Mouse (Mus musculus): ENCODE measurements at regions not wholly inside any gene's neighbourhood (a gene's known extent, or its start where the extent isn't known, plus 50 kb on each side); places are given as distances from the start of the nearest gene placed in this dataset.

- Histone ChIP-seq H3K27ac (ENCODE audit: control insufficient read depth, low read depth, low read length) (no peak overlapping the region), H3K4me3 (ENCODE audit: control insufficient read depth in 1 of 2, insufficient read depth in 1 of 2, low read depth in 2 of 2, low read length in 2 of 2) (no peak overlapping the region), H3K9ac (ENCODE audit: control insufficient read depth, low read depth, low read length, poor library complexity, severe bottlenecking) (no peak overlapping the region), H3K4me1 (ENCODE audit: control insufficient read depth in 1 of 2, insufficient read depth in 2 of 2, low read length in 2 of 2) (no peaks in the 10 kb centered on the region), H3K9me3 (replicated peaks; ENCODE audit: insufficient read depth, low read length) (no peaks in the 10 kb centered on the region), H3K27me3 (ENCODE audit: control insufficient read depth in 1 of 2, insufficient read depth in 2 of 2, low read length in 2 of 2) (no peaks in the 10 kb centered on the region), H3K79me2 (ENCODE audit: control insufficient read depth, insufficient read depth, low read length, poor library complexity) (no peaks in the 10 kb centered on the region), H3K36me3 (ENCODE audit: control insufficient read depth in 1 of 2, insufficient read depth in 2 of 2, low read length in 2 of 2) (no peaks in the 10 kb centered on the region)
- no peak for DNase-seq (ENCODE audit: low read depth, low spot score)
- no peak for TF ChIP-seq MXI1 (IDR thresholded peaks at IDR 0.05; ENCODE audit: low read depth, low read length)
- TF ChIP-seq SIN3A (IDR thresholded peaks at IDR 0.05; ENCODE audit: low read length) = no peak
- no peak for TF ChIP-seq MAFK (IDR thresholded peaks at IDR 0.05; ENCODE audit: borderline replicate concordance, low read depth, low read length)
- TF ChIP-seq MYC (IDR thresholded peaks at IDR 0.05; ENCODE audit: low read depth, low read length) = no peak
- no peak for TF ChIP-seq MAX (IDR thresholded peaks at IDR 0.05; ENCODE audit: low read length)
- no peak for TF ChIP-seq USF2 (IDR thresholded peaks at IDR 0.05; ENCODE audit: borderline replicate concordance in 1 of 2, insufficient read depth in 1 of 2, low read depth in 1 of 2, low read length in 2 of 2)
- no peak for TF ChIP-seq POLR2A (IDR thresholded peaks at IDR 0.05; ENCODE audit: control insufficient read depth in 1 of 2, insufficient read depth in 1 of 2, low read depth in 1 of 2, low read length in 2 of 2, poor library complexity in 1 of 2)
- TF ChIP-seq ZNF384 (IDR thresholded peaks at IDR 0.05; ENCODE audit: low read depth, low read length) = no peak
- TF ChIP-seq POLR2AphosphoS2 (IDR thresholded peaks at IDR 0.05; ENCODE audit: low read length) = no peak
These were observed 188.8 kb upstream of the Rgma start for GRCm38 (mm10) chr7:73186501-73186900.

GRCm38 (mm10) chr7:73191388-73192278 is 183.7 kb upstream of the Rgma start:
- no peaks in the 10 kb centered on the region for H3K79me2 ChIP-seq (ENCODE audit: control insufficient read depth, insufficient read depth, low read length, poor library complexity)
- H3K9me3 ChIP-seq (replicated peaks; ENCODE audit: insufficient read depth, low read length) = no peaks in the 10 kb centered on the region
- H3K36me3 ChIP-seq (ENCODE audit: control insufficient read depth in 1 of 2, insufficient read depth in 2 of 2, low read length in 2 of 2) = no peaks in the 10 kb centered on the region
- no peak for TF ChIP-seq USF1 (IDR thresholded peaks at IDR 0.05; ENCODE audit: low read depth, low read length)
- TF ChIP-seq POLR2AphosphoS5 (IDR thresholded peaks at IDR 0.05; ENCODE audit: borderline replicate concordance, low read depth, low read length) = no peak
- no peak for TF ChIP-seq MAX (IDR thresholded peaks at IDR 0.05; ENCODE audit: low read length)
- no peak for TF ChIP-seq ETS1 (IDR thresholded peaks at IDR 0.05; ENCODE audit: low read depth, low read length)
- no peak for TF ChIP-seq TCF12 (IDR thresholded peaks at IDR 0.05; ENCODE audit: low read depth, low read length)
- TF ChIP-seq USF2 (IDR thresholded peaks at IDR 0.05; ENCODE audit: borderline replicate concordance in 1 of 2, insufficient read depth in 1 of 2, low read depth in 1 of 2, low read length in 2 of 2) = no peak
- TF ChIP-seq RAD21 (IDR thresholded peaks at IDR 0.05; ENCODE audit: low read depth, low read length) = no peak
- no peak overlapping the region for H3K4me3 ChIP-seq (ENCODE audit: control insufficient read depth in 1 of 2, insufficient read depth in 1 of 2, low read depth in 2 of 2, low read length in 2 of 2)
- no peak overlapping the region for H3K27ac ChIP-seq (ENCODE audit: control insufficient read depth, low read depth, low read length)
- H3K27me3 ChIP-seq (ENCODE audit: control insufficient read depth in 1 of 2, insufficient read depth in 2 of 2, low read length in 2 of 2) = no peaks in the 10 kb centered on the region
- no peak for DNase-seq (ENCODE audit: low read depth, low spot score)
- no peak overlapping the region for H3K9ac ChIP-seq (ENCODE audit: control insufficient read depth, low read depth, low read length, poor library complexity, severe bottlenecking)
- H3K4me1 ChIP-seq (ENCODE audit: control insufficient read depth in 1 of 2, insufficient read depth in 2 of 2, low read length in 2 of 2) = no peaks in the 10 kb centered on the region

Measured in MEL (cell line).